Mouse (Mus musculus): Measurements from ENCODE around the gene Akap5.

Akap5 gene

DNA sequence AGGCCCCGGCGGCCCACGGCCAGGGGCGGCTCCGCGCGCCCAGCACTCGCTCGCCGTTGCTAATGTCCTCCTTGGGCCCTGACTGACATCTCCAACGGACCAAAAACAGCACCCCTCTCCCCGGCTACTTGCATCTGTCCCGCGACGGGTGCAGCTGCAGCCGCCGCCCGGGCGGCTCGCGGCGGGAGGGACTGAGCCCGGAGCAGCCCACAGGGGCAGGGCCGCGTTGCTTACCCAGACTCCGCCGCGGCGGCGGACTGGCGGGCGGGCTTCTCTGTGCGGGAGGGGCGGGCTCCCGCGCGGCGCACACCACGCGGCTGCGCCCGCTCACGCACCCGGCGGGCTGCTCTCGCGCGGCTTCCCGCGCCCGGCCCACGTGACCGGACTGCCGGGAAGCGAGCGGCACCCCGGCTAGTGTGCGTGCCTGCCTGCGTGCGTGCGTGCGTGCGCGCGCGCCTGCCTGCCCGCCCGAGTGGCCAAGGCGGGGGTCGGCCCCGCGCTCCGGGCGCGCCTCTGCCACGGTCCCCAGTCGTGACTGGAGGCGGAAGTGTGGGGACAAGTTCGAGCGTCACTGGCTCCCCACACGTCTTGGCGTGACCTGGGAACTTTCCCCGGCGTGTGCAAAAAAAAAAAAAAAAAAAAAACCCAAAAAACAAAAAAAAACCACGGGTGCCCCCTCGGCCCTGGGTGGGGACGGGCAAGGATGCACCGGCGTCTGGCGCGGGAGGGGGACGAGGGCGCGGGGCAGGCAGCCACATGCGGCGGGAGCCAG is 44.7 kb downstream of the Akap5 start, which contains the start of gene Zbtb25:
Gene Zbtb25 (minus strand): TSS at position 397 of the 772 bp plus-strand sequence.
- DNase-seq (ENCODE audit: low spot score in 2 of 2): peak; percentile 80 to 83

DNA sequence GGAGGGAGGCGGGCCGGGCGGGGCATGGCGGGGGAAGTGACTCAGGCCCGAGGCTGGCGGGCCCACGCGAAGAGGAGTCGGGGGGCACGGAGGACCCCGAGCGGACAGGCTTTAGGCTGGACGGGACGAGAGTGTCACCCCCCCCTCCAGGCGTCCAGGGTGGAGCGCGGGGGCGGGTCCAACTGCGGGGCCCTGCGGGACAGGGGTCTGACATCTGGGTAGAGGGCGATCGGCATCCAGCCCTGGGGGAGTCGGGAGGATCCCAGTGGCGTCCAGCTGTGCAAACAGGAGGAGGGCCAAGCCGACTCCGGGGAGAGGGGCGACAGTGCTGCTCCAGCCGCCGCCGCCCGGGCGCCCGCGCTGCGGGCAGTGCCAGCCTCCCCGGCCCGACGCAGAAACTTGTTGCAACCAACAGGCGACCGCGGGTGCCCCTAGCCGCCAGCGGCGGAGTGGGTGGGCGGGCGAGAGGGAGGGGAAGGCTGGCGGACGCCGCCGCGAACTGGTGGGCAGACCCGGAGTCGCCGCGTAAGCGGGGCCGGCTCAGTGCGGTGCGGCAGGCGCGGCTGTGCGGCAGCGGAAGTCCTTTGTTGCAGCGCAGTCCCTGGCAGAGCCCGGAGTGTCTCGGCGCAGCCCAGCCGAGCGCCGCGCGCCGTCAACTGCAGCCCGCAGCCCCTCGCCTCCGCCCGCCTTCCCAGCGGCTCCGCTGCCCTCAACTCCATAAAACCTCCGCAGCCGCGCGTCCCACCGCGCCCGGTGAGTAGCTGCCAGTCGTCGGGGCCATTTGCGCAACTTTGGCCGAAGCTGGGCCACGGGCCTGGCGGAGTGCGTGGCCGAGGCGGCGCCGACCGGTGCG is 45.5 kb downstream of the Akap5 start, which contains the start of gene Zbtb1:
Gene Zbtb1 (plus strand): TSS at position 289 of the 853 bp plus-strand sequence.
- peak; percentile 66 to 73 for DNase-seq (ENCODE audit: low spot score in 2 of 2)

DNA sequence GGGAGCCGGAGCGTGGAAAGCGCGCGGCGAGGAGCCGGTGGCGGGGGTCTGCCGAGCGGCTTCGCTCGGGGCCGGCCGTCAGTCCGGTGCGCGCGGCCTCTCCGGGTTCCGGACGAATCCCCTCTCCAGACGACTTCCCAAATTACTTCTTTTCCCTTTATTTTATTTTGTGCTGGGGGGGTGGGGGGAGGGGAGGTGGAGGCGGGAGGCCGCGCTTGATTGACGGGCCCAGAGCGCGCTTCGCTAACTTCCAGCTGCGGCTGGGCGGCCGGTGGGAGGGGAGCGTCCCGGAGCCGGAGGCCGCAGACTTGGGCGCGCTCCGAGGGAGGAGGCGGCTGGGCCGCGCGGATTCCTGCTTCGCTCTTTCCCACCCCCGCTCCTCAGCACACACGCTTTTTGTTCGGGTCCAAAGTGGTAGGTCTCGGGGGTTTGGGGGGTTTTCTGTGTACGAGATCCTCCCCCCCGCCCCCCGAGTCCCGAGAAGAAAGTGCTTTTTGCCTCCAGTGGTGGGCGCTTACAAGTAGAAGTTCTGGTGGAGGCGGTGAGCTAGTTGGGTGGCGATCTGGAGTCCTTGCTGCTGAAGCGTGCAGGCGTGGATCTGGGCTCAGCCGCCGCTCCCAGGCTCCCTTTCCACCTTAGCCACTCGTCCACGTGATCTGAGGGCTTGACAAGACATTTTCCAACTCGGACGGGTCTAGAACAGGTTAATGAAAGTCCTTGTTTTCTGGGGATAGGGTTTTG is 46.3 kb downstream of the Akap5 start:
- DNase-seq (ENCODE audit: low spot score in 2 of 2): peak in 1 of 2 experiments; percentile 40

DNA sequence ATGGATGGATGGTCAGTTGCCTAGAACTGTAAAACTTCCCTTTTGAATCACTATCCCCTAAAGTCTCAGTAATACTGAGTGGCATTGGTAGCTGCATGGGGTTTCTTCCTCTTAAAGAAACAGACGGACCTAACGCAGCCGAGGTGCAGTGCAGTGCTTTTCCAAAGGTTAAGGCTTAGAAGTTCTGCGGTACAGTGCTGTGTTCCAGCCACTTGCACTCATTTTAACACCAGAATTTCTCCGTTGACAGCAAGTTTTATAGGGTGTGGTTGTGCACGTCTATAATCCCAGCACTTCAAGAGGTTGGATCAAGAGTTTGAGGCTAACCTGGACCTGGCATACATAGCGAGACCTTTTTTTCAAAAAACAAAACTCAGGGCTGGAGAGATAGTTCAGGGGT is 47.4 kb downstream of the Akap5 start:
- no peak for DNase-seq (ENCODE audit: low spot score in 2 of 2)

DNA sequence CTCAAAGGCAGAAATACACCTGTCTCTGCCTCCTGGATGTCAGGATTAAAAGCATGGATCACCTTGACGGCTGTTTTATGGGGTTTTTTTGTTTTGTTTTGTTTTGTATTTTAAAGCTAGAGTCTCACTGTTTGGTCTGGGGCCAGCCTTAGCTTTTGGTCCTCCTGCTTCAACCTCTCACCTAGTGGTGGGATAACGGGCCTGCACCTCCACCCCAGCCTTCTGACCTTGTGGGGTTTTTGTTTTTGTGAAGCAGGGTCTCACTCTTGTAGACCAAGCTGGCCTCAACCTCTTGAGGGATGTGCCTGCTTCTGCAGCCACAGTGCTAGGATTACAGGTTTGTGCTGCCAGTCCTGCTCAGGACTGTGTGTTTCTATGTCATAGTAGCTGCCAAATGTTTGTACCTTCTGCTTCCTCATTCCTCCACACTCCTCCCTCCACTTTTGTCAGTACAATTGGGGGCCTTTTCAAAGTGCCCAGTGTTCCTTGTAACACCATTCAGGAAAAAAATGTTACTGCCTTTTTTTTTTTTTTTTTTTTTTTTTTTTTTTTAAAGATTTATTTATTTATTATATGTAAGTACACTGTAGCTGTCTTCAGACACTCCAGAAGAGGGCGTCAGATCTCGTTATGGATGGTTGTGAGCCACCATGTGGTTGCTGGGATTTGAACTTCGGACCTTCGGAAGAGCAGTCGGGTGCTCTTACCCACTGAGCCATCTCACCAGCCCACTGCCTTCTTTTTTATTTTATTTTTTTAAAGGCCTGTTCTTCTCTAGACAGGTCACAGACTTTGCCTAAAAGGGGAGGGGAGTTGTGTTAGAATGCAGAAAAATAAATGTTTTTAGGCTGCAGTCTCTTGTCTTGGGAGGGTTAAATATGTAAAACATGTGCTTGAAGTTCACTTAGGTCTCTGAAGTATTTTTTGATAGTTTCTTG is 48.5 kb downstream of the Akap5 start:
- DNase-seq (ENCODE audit: low spot score in 2 of 2): no peak

DNA sequence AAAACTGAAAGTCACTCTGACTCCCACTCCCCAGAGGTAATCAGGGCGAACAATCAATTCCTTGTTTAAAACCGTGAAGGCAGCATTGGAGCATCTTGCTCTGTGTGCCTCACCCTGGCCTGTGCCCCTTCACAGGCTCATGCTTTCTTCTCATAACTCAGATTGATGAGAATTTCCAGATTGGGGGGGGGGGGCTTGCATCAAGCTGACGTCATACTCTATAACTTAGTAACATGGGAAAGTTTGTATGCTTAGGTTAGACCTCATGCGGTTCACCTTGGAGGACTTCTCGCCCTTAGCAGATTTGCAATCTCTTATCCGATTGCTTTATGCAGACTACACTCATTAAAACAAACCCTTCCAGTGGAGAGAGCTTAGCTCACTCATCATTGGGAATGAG is 49.3 kb downstream of the Akap5 start:
- DNase-seq (ENCODE audit: low spot score in 2 of 2): no peak

DNA sequence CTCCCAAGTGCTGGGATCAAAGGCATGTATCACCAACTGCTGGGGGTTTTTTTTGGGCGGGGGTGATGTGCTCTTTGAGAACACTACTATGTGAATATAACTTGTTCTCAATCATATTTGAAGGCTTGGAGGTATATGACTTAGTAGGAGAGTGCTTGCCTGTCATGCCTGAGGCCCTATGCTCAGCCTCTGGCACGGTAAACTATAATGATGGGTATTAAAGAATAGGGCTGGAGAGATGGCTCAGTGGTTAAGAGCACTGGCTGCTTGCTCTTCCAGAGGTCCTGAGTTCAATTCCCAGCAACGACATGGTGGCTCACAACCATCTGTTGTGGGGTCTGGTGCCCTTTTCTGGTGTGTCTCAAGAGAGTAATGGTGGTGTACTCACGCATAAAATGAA is 50.2 kb downstream of the Akap5 start:
- no peak for DNase-seq (ENCODE audit: low spot score in 2 of 2)

DNA sequence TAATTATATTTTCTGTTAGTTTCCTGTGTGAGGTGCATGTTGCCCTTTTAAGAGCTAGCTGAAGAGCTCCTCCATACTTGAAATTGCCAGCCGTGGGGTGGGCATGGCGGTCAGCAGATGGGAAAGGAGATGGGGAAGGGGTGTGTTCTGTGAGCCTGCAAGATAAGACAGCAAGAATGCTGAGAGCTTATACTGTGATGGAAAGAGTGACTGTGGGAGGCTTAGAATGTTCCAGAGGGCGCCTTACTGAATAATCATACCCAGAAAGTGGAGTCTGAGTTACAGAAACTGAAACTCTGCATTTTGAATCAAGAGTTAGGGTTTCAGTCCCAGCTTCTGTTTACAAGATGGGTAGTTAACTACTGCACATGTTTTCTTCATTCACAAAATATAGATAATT is 50.8 kb downstream of the Akap5 start:
- DNase-seq (ENCODE audit: low spot score in 2 of 2): no peak

DNA sequence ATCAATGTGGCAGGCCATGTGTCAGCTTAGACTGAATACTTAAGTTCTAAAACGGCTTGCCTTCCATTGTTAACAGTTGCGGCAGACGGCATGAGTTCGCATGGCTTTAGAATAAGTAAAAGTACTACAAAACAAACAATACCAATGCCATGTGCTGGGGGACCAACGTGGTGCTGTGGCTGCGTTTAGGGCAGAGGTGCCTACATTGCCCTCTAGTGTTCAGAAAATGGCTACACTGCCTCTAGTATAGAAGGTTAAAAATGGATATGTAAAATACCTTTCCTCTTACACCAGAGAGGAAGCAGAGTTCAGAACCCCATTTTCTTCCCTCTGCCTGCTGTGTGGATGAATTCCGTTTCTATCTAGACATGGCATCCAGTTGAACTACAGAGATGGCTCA is 52.0 kb downstream of the Akap5 start:
- DNase-seq (ENCODE audit: low spot score in 2 of 2): no peak

DNA sequence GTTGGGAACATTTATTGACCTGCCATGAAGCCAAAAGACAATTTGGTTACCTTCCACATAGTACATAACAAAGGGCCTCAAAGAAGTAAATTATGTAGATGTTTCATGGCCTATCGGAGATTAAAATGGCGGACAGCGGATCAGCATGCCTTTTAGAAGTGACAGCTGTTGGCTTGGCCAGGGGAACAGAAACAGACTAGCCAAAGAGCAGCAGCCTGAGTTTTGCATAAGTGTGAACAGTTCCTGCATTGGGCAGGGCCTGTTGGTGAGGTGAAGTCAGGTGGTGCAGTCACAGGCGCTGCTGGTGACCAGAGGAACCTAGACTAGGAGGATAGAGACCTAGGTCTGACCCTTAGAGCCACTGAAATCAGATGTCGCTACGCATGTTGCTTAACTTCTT is 52.4 kb downstream of the Akap5 start:
- DNase-seq (ENCODE audit: low spot score in 2 of 2): no peak

DNA sequence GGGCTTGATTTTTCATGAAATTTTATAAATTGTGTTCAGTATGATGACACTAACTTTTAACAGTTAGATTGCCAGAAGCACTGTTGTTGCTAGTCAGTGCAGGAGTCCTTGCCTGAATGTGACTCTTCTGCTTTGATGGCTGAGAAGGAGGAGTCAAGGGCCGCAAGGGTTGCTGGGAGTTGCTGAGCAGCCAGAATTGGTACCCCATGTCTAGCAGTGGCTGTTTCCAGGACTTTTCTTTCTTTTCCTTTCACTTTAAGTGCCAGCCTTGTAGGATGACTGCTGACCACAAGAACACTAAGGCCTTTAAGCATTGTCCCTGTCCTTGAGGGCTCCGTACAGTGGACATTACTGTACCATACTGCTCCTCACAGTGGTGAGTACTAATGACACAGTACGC is 53.0 kb downstream of the Akap5 start:
- DNase-seq (ENCODE audit: low spot score in 2 of 2): no peak

DNA sequence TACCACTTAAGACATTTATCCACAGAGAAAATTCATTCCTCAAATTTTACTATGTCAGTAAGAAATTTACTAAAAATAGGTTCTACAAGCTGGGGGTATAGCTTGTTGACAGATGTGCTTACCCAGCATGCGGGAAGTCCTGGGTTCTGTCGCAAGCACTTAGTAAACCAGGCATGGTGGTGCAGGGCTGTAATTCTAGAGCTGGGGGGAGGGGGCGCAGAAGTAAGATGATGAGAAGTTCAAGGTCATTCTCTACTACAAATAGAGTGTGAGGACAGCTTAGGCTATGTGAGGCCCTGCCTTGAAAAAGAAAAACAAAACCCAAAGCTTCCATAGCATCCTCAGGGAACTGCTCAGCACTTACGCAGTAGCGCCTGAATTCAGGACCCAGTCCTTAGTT is 53.9 kb downstream of the Akap5 start:
- DNase-seq (ENCODE audit: low spot score in 2 of 2): no peak

DNA sequence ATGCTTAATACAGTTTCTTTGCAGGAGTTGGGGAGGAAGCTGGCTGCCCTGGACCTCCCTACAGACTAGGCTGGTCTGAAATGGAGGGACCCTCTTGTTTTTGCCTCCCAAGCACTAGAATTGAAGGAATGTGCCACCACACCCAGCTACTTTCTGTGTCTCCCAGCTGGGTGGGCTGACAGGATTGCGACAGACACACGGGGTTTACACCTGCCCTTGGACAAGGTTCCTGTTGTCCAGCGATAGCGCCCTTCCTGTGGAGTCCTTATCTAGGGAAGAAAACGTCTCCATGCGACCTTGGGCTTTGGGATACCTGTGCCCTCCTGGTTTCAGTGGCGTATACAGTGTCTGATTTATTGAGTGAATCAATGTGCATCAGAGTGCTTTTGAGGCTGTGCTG is 55.5 kb downstream of the Akap5 start:
- no peak for DNase-seq (ENCODE audit: low spot score in 2 of 2)

Data from frontal cortex, postnatal 14 days (tissue).